Mouse (Mus musculus) heart, postnatal 25 days (tissue): Measurements from ENCODE around the gene Ern1. TPM values are rescaled to one million over a fixed set of nuclear protein-coding genes. Genes with fewer than 3 reads are reported as not detected.

Experiments
- DNase-seq: peaks from one replicate; pipeline ENCODE4 v3.0.0; 2022; ENCODE audit warnings: low spot score
- intact Hi-C: fragments of 180-260 bp; cut with DNase I; formaldehyde crosslinking; loops from one replicate; pipeline ENCODE4 v1.15.1; 2025
- total RNA-seq, 2 experiments: library from RNA; stranded (reverse); gene quantifications; 2 replicates each; pipeline ENCODE4 v1.2.3; 2021

Ern1 gene
- total RNA-seq, 2 experiments from 2014 or later: 10.0 to 10.2 TPM

DNA sequence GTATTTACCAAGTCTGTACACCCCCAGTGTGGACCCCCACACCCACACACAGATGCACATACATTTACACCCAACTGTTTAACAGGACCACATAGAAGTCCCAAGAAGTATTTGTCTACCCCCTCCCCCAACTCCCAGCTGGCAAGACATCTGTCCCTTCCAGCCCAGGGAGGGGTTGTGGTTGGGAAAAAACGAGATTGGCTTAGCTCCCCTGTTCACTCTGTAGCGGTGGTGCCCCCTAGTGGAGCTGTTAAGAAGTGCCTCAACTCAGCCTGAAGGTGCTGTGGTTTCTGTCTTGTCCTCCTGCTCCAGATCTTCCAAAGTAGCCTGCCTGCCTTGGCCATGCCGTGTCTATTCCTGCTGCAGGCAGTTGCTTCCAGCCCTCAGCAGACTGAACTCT lies 121.3 kb downstream of the Ern1 start:
- intact Hi-C loops: loop anchor here (2.0 kb wide), 3 partner anchors 26 to 64 kb away; no protein-coding TSS in a partner anchor
- peak; percentile 33 for DNase-seq

DNA sequence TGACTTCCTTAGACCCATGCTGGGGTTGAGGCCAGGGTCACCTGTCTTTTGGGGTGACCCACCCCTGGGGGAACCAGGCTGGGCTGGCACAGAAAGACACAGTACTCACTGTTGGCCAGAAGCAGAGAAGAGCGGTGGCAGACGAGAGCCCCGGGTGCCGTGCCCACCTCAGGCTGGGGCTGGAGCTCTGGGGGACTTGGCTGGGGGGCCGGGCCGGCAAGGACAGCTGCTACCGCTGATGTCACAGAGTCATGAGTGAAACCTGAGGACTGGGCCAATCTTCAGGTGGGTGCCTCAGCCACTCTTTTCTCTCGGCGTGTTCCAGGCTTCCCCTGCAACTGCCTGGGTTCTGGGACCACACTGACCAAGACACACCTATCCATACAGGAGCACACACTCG lies 122.3 kb downstream of the Ern1 start, which contains the start of gene Prr29:
Gene Prr29 (plus strand): TSS at position 107 of the 400 bp plus-strand sequence.
- intact Hi-C loops: no loop called here
- DNase-seq: no peak

DNA sequence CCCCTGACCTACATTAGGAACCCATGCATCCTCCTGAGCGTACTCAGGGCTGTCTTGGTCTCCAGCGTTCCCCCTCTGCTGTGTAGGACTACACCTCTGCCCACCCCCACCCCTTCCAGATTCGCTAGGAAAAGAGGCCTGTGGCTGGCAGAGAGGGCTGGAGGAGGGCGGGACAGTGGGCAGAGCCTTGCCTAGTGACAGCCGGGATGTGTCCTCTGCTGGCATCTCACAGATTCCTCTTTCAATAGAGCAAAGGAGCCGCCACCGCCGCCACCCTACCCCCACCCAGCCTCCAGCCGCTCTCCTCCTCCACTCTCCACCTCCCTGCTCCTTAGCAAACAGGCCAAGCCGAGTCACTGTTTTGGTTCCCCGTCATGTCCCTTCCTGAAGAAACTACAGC lies 122.9 kb downstream of the Ern1 start:
- DNase-seq: no peak

DNA sequence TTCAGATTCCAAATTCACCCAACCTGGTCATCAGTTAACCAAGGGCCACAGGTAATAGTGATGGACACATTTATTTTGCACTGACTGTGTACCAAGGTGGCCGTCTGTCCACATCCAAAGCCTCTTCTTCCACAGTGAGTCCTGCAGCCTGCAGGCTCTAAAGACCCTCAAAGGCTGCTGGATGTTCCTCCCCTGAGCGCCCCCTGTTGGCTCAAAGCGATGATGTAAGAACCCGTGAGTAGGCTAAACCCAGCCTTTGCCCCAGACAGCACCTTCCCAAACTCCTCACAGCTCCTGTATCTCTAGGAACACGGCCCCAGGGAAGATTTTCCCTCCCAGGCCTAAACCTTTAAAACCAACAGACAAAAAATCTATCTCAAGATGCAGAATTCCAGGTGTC lies 128.3 kb downstream of the Ern1 start:
- intact Hi-C loops: no loop called here
- DNase-seq: no peak

More for the DNA sequence above, 122.9 kb downstream of the Ern1 start:
- intact Hi-C loops: no loop called here

DNA sequence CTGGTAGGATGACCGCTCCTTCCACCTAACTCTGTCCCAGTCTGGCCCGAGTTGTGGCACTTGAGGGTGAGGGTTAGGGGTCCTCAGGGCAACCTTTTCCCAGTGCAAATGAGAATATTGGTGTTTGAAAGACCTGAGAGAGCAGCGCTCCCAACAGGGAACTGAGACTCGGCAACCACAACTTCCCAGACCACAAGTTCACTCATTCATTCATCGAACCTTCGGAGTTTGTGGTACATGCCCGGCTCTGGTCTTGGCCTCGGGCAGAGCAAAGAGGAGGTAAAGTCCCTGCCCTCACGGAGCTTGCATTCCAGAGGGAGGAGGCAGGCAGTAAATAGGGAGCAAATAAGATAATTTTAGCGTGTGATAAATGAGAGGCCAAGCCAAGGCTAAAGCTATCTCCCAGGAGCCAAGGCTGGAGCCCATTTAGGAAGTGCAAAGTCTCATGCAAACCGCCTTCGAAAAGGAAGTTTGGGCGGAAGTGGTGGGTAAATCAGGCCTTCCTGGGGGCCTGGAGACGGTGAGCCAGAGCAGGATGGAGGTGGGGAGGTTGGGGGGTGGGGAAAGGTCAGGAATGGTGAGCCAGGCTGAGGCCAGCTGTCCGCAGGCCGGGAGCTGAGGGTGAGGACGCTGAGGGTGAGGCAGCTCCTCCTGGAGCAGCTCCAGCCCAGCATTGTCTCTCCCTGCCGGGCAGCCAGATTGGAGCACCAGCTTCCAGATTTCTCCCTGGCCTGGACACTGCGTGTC lies 132.1 kb downstream of the Ern1 start:
- DNase-seq: no peak
- intact Hi-C loops: no loop called here

DNA sequence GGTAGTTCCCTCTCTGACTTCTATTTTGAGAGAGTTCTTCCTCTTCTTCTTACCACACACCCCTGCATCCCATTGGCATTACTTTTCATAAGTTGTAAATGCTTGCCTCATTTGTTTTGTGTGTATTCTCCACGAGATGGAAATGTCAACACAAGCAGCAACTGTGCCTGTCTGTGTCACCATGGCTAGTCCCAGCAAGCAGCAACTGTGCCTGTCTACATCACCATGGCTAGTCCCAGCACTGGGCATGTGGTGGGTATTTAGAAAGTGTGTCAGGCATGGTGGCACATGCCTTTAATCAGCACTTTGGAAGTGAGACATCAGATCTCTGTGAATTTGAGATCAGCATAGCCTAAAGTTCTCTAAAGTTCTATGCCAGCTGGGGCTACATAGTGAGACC lies 133.5 kb downstream of the Ern1 start:
- no peak for DNase-seq
- intact Hi-C loops: no loop called here

DNA sequence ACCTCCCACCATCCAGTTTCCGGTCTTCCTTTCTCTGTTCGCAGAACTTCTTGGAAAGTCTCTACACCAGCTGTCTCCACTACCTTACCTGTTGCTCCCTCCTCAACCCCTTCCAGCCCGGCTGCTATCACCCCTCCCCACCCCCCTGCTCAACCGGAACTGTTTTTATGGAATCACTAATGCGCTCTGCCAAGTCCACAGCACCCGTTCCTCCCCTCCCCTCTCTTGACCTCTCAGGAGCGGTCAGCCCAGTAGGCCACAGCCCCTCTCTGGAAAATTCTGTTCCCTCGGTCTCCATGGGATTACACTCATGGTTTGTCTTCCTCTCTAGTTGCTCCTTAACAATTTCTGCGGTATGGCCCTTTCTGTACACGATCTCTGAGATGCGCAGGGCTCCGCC lies 134.5 kb downstream of the Ern1 start, which contains the start of gene Scn4a:
Gene Scn4a (minus strand): TSS at position 101 of the 400 bp plus-strand sequence.
- intact Hi-C loops: no loop called here
- no peak for DNase-seq

DNA sequence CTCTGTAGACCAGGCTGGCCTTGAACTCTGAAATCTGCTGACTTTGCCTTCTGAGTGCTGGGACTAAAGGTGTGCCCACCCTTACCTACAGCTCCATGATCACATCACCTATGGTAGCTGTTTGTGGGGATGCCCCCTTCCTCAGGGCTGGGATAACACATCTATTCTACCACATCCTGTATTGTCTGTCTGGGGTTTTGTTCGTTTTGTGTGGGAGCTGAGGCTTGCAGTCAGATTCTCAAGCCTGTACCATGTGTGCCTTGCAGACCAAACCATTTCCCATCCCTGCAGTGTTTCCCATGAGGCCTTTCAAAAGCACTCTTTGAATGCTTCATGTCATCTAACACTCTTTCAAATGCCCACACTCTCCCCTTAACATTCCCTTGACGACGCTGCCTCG lies 135.7 kb downstream of the Ern1 start:
- DNase-seq: no peak
- intact Hi-C loops: no loop called here

DNA sequence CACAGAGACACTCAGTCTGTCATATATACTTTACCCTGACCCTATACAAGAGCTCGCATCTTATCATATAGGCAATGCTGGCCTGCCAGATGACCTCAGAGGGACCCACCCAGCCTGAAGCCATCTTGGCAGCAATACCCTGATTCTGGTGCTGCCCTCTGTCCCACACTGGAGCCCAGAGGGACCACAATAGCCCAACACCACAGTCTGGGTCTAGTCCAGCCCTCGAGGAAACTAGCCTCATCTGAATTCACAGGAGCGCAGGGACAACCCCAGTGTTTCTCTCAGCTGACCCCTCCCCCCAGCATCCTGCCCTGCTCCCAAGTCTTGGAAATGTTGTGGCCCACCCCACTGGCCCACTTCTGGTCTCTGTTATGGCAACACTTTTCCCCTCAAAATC lies 136.4 kb downstream of the Ern1 start:
- DNase-seq: no peak
- intact Hi-C loops: no loop called here

DNA sequence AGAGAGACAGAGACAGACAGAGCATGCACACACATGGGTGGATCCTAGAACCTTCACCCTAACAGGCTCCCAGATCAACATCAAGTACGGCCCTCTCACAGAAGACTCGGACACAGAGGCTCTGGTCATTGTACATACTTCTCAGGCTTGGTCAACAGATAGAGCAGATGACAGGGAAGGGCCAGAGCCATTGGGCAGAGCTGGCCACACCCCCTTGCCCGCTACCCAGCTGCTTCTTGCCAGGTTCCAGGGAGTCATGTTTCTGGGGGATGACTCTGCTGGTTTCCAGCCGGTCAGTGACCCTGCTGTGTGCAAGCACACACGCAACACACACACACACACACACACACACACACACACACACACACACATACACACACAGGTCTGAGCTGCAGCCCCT lies 136.8 kb downstream of the Ern1 start:
- intact Hi-C loops: no loop called here
- no peak for DNase-seq

DNA sequence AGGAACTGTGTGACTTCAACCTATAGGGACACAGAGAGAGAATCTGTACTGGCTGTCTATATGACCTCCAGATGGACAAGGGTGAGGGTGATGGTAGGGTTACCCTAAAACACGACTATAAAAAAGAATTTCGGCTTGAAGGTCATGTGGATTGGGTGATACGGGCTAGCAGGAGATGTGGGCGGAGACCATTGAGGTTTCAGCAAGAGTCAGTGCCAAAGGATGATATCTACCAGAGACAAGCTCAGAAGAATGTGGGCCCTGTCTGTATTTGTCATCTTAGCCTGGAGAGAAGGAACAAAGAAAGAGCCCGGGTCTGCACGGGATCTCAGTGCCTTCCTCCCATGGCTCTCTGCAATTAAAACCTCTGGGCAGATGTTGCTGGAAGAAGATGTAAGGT lies 137.9 kb downstream of the Ern1 start:
- no peak for DNase-seq
- intact Hi-C loops: no loop called here

DNA sequence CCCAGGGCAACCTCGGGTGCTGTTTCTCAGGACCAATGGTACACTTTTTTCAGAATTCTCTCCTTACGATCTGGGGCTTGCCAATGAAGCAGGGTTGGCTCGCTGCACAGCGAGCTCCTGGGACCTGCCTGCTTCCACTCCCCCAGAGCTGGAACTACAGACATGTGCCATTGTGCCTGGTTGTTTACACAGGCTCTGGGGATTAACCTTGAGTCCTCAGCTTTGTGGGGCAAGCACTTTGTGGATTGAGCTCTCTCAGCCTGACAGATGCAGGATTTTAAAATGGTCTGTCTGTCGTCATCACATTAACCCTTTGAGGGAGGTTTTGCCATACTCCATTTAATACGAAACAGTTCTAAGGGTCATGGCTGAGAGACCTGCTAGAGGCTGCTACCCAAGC lies 142.7 kb downstream of the Ern1 start:
- intact Hi-C loops: no loop called here
- DNase-seq: no peak

Other genes with a start within 250 kb of the Ern1 start
- gene Ftsj3, start 231.8 kb downstream of the Ern1 start, total RNA-seq: 10 to 100 TPM; 20.8 to 21.8 TPM
- gene Psmc5, start 231.7 kb downstream of the Ern1 start, total RNA-seq: 100 to 1,000 TPM; 103 to 107 TPM
- 10 to 100 TPM; 17.7 to 21.5 TPM for gene Smarcd2, start 214.9 kb downstream of the Ern1 start, total RNA-seq
- not detected for gene Tcam1, start 211.2 kb downstream of the Ern1 start, total RNA-seq
- gene Gh, start 186.0 kb downstream of the Ern1 start, total RNA-seq: not detected
- 1 to 10 TPM; 1.3 to 2.8 TPM for gene Cd79b, start 173.1 kb downstream of the Ern1 start, total RNA-seq
- gene Scn4a, start 134.6 kb downstream of the Ern1 start, total RNA-seq: 1 to 10 TPM; 9.7 to 9.9 TPM
- under 1 TPM; 0.73 to 0.95 TPM for gene Prr29, start 122.4 kb downstream of the Ern1 start, total RNA-seq
- 10 to 100 TPM; 26.1 to 32.0 TPM for gene Icam2, start 99.8 kb downstream of the Ern1 start, total RNA-seq
- gene Tex2, start 125.6 kb upstream of the Ern1 start, total RNA-seq: 10 to 100 TPM; 45.5 to 46.7 TPM